Mouse (Mus musculus): ENCODE measurements around the gene Dusp28.
A peak's percentile ranks its signal among the peaks of the same experiment; 100 is the strongest.

The Dusp28 gene

DNA sequence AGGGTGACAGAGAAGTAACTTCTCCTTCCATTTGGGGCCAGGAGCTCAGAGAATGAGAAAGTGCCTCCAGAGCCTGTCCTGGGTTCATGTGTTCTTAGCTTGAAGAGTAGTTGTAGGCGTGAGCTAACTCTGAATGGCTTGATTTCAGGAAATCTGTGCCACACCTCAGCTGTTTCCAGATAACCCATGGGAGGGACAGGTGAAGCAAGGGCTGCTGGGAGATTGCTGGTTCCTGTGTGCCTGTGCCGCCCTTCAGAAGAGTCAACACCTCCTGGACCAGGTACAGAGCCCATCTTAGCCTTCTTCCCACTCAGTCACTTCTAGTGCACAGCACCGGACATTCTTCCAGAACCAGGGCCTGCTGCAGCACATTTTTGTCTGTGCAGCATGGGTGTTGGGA lies 31.0 kb downstream of the Dusp28 start:
- DNase-seq (ENCODE audit: low read depth, low spot score), result peak; percentile 47

DNA sequence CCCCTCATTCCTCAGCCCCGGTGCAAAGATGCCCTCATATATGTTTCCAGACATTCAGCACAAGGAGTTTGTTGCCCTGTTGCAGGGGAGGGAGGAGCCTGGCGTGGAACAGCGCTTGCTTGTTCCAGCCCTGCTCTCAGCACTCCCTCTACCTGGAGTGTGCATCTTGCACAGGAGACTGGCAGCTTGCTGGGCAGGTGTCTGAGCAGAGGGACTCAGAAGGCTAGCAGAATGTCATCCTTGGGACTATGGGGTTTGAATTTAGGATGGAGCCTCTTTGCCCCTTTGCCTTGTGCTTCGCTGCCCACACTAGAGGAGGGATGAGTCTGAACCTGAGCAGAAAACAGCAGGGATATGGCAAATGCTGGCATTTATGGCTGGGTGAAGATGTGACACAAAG lies 33.0 kb downstream of the Dusp28 start:
- DNase-seq (ENCODE audit: low read depth, low spot score), result no peak

DNA sequence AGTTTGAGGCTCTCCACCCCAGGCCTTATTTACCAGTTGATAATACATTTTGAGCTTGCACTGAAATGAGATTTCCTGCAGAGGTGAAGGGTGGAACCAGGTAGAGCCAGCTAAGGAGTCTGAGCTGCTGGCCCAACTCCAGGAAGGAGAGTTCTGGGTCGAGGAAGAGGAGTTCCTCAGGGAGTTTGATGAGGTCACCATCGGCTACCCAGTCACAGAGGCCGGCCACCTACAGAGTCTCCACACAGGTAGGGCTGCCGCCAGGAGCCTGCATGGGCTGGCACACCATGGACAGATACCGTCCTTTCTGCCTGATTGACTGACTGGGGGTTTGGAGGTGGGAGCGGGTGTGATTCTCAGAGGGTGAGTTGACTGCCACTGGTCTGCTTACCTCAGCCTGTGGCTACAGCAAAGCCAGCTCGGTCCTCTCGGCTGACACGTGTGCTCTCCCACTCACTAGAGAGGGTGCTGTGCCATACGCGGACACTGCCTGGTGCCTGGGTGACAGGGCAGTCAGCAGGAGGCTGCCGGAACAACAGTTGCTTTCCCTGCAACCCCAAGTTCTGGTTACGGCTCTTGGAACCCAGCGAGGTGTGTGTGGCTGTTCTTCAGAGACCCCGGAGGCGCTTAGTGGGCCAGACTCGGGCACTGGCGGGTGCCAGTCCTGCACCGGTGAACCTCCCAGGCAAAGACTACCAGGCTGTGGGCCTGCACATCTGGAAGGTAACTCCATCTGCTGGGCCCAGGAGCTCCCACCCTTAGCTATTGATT lies 36.6 kb downstream of the Dusp28 start:
- no peak for DNase-seq (ENCODE audit: low read depth, low spot score)

DNA sequence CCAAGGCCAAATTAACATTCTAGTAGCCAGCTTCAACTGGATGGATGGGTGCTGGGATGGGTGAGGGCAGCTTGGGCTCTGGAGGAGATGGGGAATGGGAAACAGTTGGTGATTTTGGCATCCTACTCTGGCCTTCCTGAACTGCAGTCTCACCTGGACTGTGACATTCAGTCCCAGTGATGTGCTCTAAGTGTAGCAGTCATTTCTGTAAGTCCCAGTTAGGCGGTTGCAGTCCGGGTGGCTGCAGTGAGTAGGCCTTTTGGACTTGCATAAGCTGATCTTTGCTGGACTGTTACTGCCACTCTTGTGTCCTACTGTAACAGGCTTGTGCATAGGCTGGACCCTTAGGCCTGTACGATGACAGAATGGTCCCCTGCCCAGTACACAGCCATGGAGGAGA lies 41.2 kb downstream of the Dusp28 start:
- DNase-seq (ENCODE audit: low read depth, low spot score), result no peak

DNA sequence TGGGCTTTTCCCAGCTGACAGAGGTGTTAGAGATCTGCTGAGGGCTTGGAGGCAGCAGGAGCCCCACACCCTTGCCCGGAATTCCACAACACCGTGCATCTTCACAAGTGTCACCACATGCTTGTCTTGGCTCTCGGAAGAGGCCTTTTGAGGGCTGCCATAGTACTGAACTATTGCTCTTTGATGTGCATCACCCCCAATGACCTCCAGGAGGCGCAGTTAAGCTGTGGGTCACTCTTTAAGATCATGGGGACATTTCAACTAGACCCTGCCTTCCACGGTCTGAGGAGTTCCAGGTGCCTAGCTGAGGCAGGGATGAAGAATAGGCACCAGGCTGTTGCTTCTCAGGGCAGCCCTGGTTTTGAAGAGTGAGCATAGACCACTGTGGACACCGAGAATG lies 42.6 kb downstream of the Dusp28 start:
- peak; percentile 79 for DNase-seq (ENCODE audit: low read depth, low spot score)

DNA sequence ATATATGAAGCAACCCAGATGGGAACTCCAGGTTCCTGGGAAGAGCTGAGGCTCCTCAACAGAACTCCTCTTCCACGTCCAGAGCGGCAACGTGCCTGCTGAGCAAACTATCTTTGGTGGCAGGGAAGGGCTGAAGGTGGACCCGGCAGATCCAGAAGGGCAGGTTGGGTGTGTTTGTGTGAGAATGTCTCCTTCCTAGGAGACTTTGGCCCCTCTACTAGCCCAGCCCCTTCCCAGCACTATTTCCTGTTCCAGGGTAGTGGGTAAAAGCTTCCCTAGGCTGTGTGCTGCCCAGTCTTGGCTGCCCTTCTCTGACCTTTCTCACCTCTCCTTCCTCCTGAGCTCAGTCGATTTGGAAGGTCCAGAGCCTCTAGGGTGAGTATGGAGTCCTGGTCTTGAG lies 43.8 kb downstream of the Dusp28 start, which contains the start of gene Gpr35:
Gene Gpr35, plus strand, starts transcription at position 259 of the 400 bp plus-strand sequence.
- no peak for DNase-seq (ENCODE audit: low read depth, low spot score)

DNA sequence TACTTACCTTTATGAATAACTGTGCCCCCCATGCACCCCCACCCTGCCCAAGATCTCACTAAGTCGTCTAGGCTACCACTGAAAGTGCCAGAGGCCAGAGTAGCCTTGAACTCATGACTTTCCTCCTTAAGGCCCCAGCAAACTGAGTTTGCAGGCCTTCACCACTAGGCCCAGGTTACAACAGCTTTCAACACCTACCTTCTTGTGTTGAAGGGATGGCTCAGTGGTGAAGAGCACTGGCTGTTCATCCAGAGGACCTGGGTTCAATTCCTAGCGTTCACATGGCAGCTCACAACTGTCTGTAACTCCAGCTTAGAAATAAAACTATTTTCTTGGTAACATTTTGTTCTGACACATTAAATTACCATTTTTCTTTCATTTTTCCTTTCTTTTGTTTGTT lies 46.9 kb downstream of the Dusp28 start:
- DNase-seq (ENCODE audit: low read depth, low spot score), result no peak

DNA sequence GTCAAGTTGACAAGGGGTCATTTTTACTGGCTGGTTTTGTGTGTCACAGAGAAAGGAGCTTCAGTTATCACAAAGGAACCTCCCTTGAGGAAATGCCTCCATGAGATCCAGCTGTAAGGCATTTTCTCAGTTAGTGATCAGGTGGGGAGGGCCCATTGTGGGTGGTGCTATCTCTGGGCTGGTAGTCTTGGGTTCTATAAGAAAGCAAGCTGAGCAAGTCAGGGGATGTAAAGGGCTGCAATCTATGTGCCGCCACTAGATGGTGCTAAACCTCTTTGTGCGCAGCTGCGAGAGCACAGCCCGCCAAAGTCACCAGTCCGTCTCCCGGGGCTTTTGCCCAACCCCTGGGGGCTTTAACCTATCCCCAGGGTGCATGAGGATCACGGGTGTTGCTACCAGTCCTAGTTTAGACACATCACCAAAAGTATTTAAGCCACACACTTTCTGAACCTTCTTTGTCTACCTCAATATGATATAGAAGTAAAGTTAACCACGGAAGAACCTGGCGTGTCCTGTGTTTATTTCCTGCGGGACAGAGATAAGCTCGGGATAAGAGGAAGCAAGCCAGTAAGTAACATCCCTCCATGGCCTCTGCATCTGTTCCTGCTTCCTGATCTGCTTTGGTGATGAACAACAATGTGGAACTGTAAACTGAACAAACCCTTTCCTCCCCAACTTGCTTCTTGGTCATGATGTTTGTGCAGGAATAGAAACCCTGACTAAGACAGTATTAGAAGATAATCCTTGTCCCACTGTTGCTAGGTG lies 50.0 kb downstream of the Dusp28 start:
- peak; percentile 42 for DNase-seq (ENCODE audit: low read depth, low spot score)
